Mouse (Mus musculus): ENCODE measurements around the gene Teddm1a.
A peak's percentile ranks its signal among the peaks of the same experiment; 100 is the strongest.

Gene Teddm1a

DNA sequence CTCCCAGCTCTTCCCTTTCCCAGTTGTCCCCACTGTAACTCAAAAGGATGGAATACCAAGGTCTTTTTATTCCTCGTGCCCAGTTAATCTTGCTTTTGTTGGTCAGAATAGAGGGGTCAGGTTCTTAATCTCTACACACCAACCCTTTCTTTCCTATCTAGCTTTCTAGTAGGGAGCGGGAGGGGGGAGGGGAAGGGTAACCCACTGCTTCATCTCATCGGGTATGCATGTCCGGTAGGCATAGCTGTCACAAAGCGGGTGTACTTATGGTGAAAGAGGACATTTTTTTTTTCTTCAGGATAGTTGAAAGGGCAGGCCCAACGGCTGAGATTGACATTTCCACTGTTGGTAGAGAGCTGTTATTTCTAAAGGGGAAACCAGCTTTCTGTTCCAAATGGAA lies 16.7 kb downstream of the Teddm1a start:
- no peak for DNase-seq

DNA sequence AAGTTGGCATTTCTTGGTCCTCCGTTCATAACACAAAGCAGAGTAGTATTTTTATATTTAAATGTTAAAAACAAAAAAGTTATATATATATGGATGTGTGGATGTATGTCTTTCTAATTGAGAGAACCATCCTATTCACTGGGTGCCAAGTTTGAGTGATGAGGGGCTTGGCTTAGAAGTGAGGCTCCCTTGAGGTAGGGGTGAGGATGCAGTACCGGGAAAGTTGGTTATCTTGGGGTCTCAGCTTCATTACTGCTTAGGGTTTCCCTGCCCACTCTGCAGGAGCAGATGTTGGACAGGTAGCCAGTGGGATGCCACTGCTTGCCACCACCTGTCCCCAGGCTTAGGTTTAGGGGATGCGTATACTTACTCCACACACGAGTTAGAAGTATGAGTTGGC lies 17.2 kb downstream of the Teddm1a start:
- DNase-seq = no peak

DNA sequence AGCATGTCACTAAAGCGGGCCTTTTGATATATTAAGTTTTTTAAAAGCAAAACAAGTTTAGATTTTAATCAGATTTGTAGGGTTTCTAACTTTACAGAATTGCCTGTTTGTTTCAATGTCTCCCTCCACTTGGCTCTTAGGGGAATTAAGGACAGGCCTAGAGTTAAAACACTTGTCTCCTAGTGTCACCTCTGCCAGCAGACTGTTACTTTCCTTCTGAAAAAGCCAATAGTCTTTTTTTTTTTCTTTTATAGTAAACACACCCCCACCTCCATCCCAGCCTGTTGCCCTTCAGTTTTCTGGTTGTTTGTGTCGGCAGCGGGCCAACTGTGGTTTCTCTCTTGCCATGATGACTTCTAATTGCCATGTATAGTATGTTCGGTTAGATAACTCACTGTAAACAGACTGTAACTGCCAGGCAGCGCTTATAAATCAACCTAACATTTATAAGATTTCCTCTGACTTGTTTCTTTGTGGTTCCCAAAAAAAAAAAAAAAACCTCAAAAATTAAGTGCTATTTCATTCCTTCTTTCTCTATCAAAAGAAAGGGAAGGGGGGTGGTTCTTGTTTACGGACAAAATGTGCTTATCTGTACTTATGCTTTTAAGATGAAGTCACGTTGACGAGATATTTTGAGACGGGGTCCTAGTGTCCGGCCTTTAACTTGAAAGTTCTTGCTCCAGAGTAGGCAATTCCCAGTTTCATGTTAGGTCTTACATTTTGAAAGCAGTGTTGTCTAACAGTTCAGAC lies 17.8 kb downstream of the Teddm1a start:
- DNase-seq = no peak

DNA sequence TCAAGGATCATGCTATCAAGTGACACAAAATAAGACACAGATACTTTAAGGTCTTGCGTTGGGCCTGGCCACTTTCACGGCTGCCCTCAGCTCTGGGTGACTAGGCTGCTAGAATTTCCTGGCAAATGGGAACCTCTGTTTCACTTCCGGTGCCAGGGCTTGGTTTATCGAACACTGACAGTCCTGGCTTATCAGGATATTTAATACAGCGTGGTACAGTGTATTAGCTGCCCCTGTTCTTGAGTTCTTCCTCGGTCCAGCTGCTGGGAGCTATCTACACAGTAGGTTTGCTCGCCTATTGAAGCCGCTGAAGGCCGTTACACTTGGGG lies 18.4 kb downstream of the Teddm1a start:
- DNase-seq = no peak

DNA sequence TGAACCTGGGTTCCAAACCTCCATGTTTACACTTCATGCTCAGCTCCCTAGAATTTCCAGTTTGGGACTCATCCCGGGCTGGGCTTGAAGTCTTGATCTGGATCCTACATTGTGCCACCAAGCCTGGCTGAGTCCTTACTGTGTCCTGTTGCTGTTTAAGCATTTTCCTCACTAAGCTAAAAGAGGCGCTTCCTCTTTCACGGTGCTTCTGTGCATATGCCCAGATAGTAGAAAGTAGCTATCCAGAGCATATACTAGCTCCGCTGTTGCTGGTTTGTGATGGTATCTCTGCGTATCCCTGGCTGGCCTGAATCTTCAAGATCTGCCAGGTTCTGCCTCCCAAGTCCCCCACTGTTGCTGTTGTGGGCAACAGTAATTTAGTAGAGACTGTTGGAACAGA lies 18.9 kb downstream of the Teddm1a start:
- no peak for DNase-seq

DNA sequence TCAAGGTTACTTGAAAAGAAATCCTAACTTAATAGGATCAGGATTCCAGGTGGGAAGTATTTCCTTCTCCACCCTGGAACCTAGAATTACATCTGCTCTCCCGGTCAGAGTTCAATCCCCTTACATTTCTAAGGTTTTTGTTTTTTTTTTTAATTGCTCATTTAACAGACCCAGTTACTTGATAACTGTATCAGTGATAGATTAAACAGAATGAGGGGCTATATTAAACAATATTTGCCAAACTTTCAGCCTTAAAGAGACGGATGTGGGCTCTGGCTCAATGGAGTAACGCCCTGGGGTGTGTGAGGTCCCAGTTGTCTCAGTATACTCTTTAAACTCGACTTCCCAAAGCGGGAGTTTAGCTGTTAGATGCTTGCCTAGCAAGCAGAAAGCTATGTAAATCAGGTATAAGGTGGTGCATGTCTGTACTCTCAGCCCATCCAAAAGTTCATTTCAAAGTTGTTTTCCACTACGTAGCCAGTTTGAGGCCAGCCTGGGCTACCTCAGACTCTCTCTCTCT lies 19.8 kb downstream of the Teddm1a start:
- peak; percentile 41 to 52 for DNase-seq

DNA sequence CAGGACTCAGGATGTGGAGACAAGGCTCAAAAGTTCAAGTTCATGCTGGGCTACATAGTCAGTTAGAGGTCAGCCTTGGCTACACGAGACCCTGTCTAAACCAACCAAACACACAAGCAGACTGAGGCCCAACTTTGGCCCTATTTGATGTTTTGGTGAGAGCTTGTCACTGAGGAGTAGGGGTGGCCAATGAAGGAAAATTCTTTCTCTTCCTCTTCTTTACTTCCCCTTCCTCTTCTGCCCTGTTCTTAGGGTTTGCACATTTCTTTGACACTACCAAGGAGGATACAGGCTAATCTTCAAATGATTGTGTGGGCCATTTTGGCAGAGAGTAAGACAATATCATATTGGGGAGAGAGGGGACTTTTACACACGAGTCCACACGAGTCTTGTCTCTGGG lies 22.3 kb downstream of the Teddm1a start:
- DNase-seq = no peak

DNA sequence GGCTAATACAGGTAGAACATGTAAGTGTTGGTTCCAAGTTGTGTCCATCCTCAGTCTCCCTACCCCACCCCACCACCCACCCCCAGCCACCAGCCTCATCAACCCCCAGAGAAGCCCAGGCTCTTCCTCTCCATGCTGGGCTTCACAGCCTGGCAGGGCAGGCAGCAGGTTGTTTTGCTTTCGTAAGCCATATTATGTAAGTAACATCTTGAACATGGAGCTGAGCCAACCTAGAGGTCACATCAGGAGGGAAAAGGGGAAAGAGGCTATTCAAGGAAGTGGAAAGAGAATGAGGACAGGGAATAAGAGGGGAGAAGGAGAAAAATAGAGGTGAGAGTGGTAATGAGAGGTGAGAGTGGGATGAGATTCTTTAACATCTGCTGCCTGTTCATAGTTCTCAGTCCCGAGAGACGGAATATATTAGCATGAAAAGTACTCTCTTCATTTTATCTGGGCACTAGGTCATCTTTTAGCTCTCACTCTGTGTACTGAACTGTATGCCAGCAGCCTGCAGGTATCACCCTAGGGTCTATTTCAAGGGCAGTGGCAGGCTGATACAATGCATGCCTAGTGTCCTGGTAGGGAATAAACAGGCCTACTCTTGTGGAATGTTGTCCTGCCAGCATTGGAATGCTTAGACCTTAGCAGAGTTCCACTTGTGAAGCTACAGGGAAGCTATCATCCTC lies 27.1 kb downstream of the Teddm1a start:
- DNase-seq = peak; percentile 50 to 85

DNA sequence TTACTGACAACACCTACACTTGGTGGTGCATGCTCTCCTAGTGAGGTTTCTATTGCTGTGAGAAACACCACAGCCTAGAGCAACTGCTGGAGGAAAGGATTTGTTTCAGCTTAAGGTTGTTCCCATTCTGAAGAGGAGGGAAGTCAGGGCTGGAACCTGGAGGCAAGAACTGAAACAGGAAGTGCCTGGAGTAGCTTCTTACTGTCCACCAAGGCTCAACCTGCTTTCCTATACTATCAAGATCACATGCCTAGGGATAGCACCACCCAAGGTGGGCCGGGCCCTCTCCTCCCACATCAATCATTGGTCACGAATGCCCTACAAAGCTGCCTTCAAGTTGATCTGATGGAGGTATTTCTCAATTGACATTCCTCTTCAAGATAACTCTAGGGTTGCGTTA lies 30.1 kb downstream of the Teddm1a start:
- DNase-seq = no peak

DNA sequence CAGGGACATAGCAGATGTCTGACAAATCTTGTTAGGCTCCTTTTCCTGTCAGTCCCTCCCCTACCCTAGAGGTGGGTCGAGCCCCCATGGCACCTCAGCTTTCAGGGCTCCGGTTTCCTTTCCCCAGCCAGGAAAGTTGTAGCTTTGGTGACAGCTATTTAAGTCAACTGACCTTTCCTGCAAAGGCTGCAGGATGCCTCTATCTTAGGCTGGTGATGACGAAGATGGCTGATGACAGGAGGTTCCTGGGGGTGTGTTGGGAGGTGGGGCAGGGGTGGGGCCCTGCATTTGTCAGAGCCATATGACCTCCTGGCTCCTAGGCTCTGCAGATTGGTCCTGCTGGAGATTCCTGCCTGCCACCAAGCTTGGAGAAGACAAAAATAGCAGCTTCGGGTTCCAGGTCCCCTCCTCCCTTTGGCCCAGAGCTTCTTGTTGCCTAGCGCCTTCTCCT lies 31.1 kb downstream of the Teddm1a start:
- no peak for DNase-seq

DNA sequence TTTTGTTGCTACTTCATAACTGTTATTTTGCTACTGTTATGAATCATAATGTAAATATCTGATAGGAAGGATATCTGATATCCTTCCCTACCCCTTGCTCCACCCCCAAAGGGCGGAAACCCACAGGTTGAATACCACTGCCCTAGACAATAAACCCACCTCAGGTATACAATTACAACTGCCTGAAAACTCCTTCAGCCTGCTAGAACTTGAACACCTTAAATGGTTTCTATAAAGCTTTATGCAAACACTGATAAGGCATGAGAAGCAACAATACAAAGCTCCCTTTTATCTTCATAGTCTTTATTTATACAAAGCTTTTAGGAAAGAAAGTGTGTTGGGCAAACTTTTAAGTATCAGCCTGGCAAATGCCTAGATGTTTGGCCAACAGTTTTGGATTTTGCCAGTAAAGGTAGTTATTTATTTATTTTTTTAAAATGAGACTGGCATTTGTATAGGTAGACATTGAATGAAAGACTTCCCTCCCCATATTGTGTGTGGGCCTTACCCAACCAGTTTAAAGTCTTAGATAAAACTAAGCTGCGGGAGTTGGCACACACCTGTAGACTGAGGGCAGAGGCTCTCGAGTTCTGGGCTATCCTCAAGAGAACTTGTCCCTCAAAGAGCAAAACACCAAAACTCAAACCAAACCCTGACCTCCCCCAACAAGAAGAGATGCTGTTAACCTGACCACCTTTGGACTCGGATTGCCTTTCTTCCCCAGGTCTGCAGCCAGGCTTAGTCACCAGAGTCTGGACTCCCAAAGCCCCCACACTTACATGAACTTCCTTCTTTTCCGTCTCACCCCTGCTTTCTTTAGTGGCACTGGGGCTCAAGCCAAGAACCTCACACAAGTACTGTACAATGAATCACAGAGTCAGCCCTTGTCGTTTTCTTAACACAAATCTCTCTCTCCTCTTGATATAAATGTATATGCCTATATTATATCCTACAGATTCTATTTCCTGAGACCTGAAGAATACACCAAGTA lies 33.1 kb downstream of the Teddm1a start:
- DNase-seq = no peak

DNA sequence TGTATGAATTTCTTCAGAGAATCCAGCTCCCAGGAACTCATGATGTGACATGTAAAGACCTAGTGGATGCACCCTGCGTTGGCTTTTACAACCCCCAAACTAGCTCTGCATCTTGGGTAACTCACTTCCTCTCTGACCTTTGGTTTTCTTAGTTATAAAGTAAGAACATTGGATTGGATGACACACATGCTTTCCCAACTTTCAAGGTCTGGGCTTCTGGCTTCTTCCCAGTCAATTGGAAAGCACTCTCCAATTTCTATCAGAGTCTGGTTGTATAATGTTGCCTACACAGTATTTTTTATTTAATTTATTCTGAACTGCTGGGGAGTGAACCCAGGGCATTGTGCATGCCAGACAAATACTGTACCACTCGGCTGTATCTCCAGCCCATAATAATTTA lies 38.9 kb downstream of the Teddm1a start:
- DNase-seq = no peak

DNA sequence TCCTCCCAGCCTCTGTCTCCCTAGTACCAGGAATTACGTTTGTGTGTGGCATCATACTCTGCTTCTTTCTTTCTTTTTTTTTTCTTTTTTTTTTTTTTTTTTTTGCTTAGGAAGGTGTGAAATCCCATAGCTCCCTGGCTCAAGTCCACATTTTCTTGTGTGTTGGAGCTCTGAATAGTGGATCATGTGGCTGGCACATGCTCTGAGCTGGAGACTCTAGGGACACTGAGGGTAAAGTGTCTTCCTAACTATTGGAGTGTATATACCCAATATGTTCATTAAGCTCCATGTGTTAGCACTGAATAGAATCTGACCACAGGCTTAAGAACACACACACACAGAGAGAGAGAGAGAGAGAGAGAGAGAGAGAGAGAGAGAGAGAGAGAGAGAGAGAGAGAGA lies 42.2 kb downstream of the Teddm1a start:
- DNase-seq = no peak

DNA sequence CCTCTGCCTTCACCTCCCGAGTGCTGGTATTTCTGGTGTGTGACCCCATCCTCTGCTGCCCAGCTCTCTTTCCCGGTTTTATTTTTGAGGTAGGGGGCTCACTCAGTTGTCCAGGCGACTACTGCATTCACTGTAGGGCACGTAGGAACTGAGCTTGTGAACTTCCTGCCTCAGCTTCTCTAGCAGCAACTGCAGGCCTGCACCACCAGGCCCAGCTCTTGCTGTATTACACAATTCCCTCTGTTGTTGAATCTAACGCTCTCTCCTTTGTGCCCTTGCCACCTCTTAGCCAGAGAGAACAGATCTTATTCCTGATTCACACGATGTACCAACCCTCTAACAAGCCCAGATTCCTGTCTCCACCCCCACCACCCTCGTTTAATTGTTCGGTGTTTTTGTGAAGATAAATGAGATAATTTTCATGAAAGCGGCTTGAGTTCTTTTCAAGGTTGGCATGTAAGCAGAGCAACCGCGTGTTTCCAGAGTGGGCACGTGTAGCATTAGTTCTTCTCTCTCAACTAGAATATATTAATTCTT lies 44.4 kb downstream of the Teddm1a start:
- no peak for DNase-seq

DNA sequence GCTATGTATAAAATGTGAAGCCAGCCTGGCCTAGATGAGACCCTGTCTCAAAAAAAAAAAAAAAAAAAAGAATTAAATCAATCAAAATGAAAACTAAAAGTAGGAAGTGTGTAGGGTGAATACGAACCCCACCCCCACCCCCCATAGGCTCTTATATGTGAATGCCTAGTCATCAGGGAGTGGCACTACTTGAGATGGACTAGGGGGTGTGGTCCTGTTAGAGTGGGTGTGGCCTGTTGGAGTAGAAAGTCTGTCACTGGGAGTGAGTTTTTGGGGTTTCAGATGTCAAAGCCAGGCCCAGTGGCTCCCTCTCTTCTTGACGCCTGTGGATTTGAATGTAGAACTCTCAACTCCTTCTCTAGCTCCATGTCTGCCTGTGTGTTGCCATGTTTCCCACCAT lies 45.5 kb downstream of the Teddm1a start:
- no peak for DNase-seq

DNA sequence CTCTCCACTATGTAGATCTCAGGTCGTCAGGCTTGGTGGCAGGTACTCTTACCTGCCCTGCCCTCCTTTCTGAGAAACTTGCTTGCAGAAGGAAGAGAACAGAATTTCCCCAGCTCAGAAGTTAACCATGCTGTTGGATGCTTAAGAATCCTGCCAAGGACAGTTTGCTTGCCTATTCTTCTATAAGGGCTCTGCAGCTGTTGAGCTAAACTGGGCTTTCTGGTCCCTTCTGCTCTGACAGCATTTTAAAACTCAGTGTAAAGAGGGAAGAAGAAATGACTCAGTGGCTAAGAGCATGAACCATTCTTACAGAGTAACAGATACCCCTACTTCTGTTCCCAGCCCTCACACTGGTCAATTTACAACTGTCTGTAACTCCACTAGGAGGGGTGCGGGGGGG lies 49.4 kb downstream of the Teddm1a start:
- no peak for DNase-seq
